Mouse (Mus musculus): ENCODE measurements around the gene Cebpb. TPM values are rescaled to one million over a fixed set of nuclear protein-coding genes. Genes with fewer than 3 reads are reported as not detected.

Cebpb gene
- polyA plus RNA-seq, 1 experiment from 2014 or later, result 0.61 TPM

GRCm38 (mm10) chr2:167661270-167662203 is 27.2 kb upstream of the Cebpb start, which contains the start of gene Gm20431:
Gm20431 (minus strand) TSS chr2:167661496.
- Histone ChIP-seq H3K36me3 (ENCODE audit: control insufficient read depth, insufficient read depth) (no peaks in the 10 kb centered on the region), H3K27me3 (ENCODE audit: control insufficient read depth, insufficient read depth, low read depth, low read length) (no peaks in the 10 kb centered on the region), H3K4me3 (ENCODE audit: low read depth, low read length) (peak within 1 kb of the TSS; percentile 82), H3K9me3 (replicated peaks; ENCODE audit: control insufficient read depth, low read length) (no peaks in the 10 kb centered on the region), H3K9ac (ENCODE audit: low read depth, low read length) (peak within 1 kb of the TSS; percentile 93), H3K4me2 (ENCODE audit: low read depth, low read length) (peak within 1 kb of the TSS; percentile 94), H3K27ac (ENCODE audit: low read length) (peak within 1 kb of the TSS; percentile 67; the same call in 1 of the 2 replicates), H3K4me1 (ENCODE audit: control insufficient read depth, low read depth, low read length) (peaks cover 23% of the 10 kb centered on the region)
- WGBS (ENCODE audit: insufficient replicate concordance), result under 1% methylated on average over 103 of the region's 110 CpGs
- ATAC-seq (ENCODE audit: low read depth), result peak; percentile 97

DNA sequence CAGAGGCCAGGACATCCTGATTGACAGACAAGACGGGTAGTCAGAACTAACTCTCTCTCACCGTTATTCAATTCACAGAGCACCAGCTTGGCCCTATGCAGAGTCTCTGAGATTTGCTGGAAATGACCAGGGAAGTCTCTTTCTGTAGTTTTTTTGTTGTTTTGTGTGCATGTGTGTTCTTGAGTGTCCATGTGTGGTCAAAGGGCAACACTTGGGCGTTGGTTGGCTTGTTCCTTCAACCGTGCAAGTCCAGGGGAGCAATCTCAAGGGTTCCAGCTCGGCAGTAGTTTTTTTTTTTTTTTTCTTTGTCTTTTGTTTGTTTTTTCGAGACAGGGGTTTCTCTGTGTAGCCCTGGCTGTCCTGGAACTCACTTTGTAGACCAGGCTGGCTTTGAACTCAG is 26.0 kb upstream of the Cebpb start:
- H3K27me3 ChIP-seq (ENCODE audit: control insufficient read depth, insufficient read depth, low read depth, low read length), result no peaks in the 10 kb centered on the region
- H3K36me3 ChIP-seq (ENCODE audit: control insufficient read depth, insufficient read depth), result no peaks in the 10 kb centered on the region
- H3K9me3 ChIP-seq (replicated peaks; ENCODE audit: control insufficient read depth, low read length), result no peaks in the 10 kb centered on the region
- H3K4me3 ChIP-seq (ENCODE audit: low read depth, low read length), result no peak overlapping the region
- 37% methylated on average over 6 of the region's 6 CpGs for WGBS (ENCODE audit: insufficient replicate concordance)
- no peak for ATAC-seq (ENCODE audit: low read depth)
- H3K4me1 ChIP-seq (ENCODE audit: control insufficient read depth, low read depth, low read length), result peaks cover 23% of the 10 kb centered on the region
- no peak overlapping the region for H3K27ac ChIP-seq (ENCODE audit: low read length)
- no peak overlapping the region for H3K9ac ChIP-seq (ENCODE audit: low read depth, low read length)
- no peak overlapping the region for H3K4me2 ChIP-seq (ENCODE audit: low read depth, low read length)

DNA sequence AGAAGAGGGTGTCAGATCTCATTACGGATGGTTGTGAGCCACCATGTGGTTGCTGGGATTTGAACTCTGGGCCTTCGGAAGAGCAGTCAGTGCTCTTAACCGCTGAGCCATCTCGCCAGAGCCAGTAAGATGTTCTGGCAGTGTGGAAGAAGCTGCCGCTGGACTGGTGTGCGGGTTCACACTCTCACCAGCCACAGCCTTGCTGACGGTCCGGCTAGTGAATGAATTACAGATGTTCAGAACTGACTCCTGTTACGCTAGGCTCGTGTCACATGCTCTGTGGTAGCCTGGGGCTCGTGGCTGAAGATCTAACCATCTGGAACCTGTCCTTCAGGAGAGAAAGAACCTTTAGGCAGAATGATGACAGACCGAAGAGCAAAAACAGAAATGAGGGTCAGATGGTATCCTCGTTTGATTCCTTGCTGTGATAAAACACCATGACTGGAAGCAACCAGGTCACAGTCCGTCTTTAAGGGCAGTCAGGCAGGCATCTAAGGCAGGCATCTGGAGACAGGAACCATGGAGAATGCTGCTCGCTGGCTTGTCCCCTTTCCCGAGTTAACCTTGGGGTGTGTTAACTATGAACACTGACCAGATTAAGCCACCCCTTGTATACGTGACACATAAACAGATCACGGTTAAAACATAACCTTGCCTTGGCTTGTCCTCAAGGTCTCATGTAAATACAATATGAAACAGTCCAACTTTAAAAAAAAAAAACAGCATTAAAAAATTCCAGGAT is 22.6 kb upstream of the Cebpb start:
- Histone ChIP-seq H3K9me3 (replicated peaks; ENCODE audit: control insufficient read depth, low read length) (no peaks in the 10 kb centered on the region), H3K9ac (ENCODE audit: low read depth, low read length) (no peak overlapping the region), H3K36me3 (ENCODE audit: control insufficient read depth, insufficient read depth) (no peaks in the 10 kb centered on the region), H3K27me3 (ENCODE audit: control insufficient read depth, insufficient read depth, low read depth, low read length) (no peaks in the 10 kb centered on the region), H3K4me2 (ENCODE audit: low read depth, low read length) (no peak overlapping the region), H3K4me1 (ENCODE audit: control insufficient read depth, low read depth, low read length) (peaks cover 8% of the 10 kb centered on the region), H3K4me3 (ENCODE audit: low read depth, low read length) (no peak overlapping the region), H3K27ac (ENCODE audit: low read length) (no peak overlapping the region)
- ATAC-seq (ENCODE audit: low read depth), result no peak
- WGBS (ENCODE audit: insufficient replicate concordance), result 72% methylated on average over 18 of the region's 18 CpGs

- H3K27ac ChIP-seq (ENCODE audit: low read length), result no peak overlapping the region
- no peak overlapping the region for H3K4me3 ChIP-seq (ENCODE audit: low read depth, low read length)
- H3K4me2 ChIP-seq (ENCODE audit: low read depth, low read length), result no peak overlapping the region
- no peaks in the 10 kb centered on the region for H3K27me3 ChIP-seq (ENCODE audit: control insufficient read depth, insufficient read depth, low read depth, low read length)
- H3K9me3 ChIP-seq (replicated peaks; ENCODE audit: control insufficient read depth, low read length), result no peaks in the 10 kb centered on the region
- peaks cover 25% of the 10 kb centered on the region for H3K4me1 ChIP-seq (ENCODE audit: control insufficient read depth, low read depth, low read length)
- 72% methylated on average over 5 of the region's 5 CpGs for WGBS (ENCODE audit: insufficient replicate concordance)
- ATAC-seq (ENCODE audit: low read depth), result no peak
- no peak overlapping the region for H3K9ac ChIP-seq (ENCODE audit: low read depth, low read length)
- H3K36me3 ChIP-seq (ENCODE audit: control insufficient read depth, insufficient read depth), result no peaks in the 10 kb centered on the region
Observed at GRCm38 (mm10) chr2:167668426-167668825, 20.3 kb upstream of the Cebpb start.

DNA sequence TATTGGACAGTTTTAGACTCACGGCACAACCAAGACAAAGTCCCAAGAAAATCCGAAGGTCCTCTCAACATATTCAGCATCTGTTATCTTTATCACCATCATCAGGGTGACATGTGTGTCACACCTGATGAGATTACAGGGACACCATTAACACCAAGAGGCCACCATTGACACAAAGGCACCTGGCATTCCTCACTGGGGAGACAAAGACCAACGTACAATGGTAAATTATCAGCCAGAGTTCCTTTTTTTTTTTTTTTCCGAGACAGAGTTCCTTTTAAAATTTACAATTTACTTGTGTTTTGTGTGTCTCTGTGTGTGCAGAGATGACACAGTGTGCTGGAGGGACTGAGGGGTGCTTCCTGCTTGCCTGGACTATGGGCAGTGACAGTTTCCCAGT is 19.3 kb upstream of the Cebpb start:
- Histone ChIP-seq H3K9ac (ENCODE audit: low read depth, low read length) (no peak overlapping the region), H3K9me3 (replicated peaks; ENCODE audit: control insufficient read depth, low read length) (no peaks in the 10 kb centered on the region), H3K4me1 (ENCODE audit: control insufficient read depth, low read depth, low read length) (peaks cover 26% of the 10 kb centered on the region), H3K4me3 (ENCODE audit: low read depth, low read length) (no peak overlapping the region), H3K4me2 (ENCODE audit: low read depth, low read length) (no peak overlapping the region), H3K27ac (ENCODE audit: low read length) (no peak overlapping the region), H3K36me3 (ENCODE audit: control insufficient read depth, insufficient read depth) (no peaks in the 10 kb centered on the region), H3K27me3 (ENCODE audit: control insufficient read depth, insufficient read depth, low read depth, low read length) (no peaks in the 10 kb centered on the region)
- 57% methylated on average over 4 of the region's 4 CpGs for WGBS (ENCODE audit: insufficient replicate concordance)
- no peak for ATAC-seq (ENCODE audit: low read depth)

GRCm38 (mm10) chr2:167671101-167671633 is 17.5 kb upstream of the Cebpb start:
- Histone ChIP-seq H3K9ac (ENCODE audit: low read depth, low read length) (peak overlapping the region; percentile 28), H3K4me1 (ENCODE audit: control insufficient read depth, low read depth, low read length) (peaks cover 26% of the 10 kb centered on the region), H3K4me3 (ENCODE audit: low read depth, low read length) (no peak overlapping the region), H3K9me3 (replicated peaks; ENCODE audit: control insufficient read depth, low read length) (no peaks in the 10 kb centered on the region), H3K27ac (ENCODE audit: low read length) (peak overlapping the region; percentile 48), H3K27me3 (ENCODE audit: control insufficient read depth, insufficient read depth, low read depth, low read length) (no peaks in the 10 kb centered on the region), H3K36me3 (ENCODE audit: control insufficient read depth, insufficient read depth) (no peaks in the 10 kb centered on the region), H3K4me2 (ENCODE audit: low read depth, low read length) (no peak overlapping the region)
- 73% methylated on average over 5 of the region's 5 CpGs for WGBS (ENCODE audit: insufficient replicate concordance)
- ATAC-seq (ENCODE audit: low read depth), result no peak

DNA sequence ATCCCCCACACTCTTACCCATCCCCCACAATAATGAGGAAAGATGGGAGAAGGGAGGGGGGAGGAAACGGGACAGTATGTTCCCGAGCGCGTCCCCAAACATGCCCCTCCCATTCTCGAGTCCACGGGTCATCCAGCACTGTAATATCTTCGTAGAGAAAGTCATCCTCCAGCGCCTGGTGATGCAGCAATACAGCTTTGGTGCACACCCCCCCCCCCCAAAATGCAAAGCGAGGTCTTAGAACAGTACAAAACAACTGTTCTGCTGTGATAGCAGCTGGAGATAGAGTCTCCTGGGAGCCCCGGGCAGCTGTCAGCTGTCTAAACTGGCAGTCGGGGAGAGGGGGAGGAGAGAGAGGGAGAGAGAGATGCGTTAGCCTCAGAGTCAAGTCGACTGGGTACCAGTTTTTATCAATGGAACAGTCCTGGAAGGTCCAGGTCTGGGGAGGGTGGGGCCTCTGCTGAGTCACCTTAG is 16.5 kb upstream of the Cebpb start:
- Histone ChIP-seq H3K4me2 (ENCODE audit: low read depth, low read length) (peak overlapping the region; percentile 55), H3K4me1 (ENCODE audit: control insufficient read depth, low read depth, low read length) (peaks cover 26% of the 10 kb centered on the region), H3K4me3 (ENCODE audit: low read depth, low read length) (peak overlapping the region; percentile 43), H3K36me3 (ENCODE audit: control insufficient read depth, insufficient read depth) (no peaks in the 10 kb centered on the region), H3K27ac (ENCODE audit: low read length) (peak overlapping the region; percentile 88), H3K27me3 (ENCODE audit: control insufficient read depth, insufficient read depth, low read depth, low read length) (no peaks in the 10 kb centered on the region), H3K9me3 (replicated peaks; ENCODE audit: control insufficient read depth, low read length) (no peaks in the 10 kb centered on the region), H3K9ac (ENCODE audit: low read depth, low read length) (peak overlapping the region; percentile 41)
- WGBS (ENCODE audit: insufficient replicate concordance), result 17% methylated on average over 13 of the region's 13 CpGs
- peak; percentile 93 for ATAC-seq (ENCODE audit: low read depth)

GRCm38 (mm10) chr2:167675120-167675909 is 13.4 kb upstream of the Cebpb start:
- Histone ChIP-seq H3K9ac (ENCODE audit: low read depth, low read length) (no peak overlapping the region), H3K4me3 (ENCODE audit: low read depth, low read length) (no peak overlapping the region), H3K36me3 (ENCODE audit: control insufficient read depth, insufficient read depth) (no peaks in the 10 kb centered on the region), H3K9me3 (replicated peaks; ENCODE audit: control insufficient read depth, low read length) (no peaks in the 10 kb centered on the region), H3K4me1 (ENCODE audit: control insufficient read depth, low read depth, low read length) (peaks cover 30% of the 10 kb centered on the region), H3K27ac (ENCODE audit: low read length) (no peak overlapping the region), H3K4me2 (ENCODE audit: low read depth, low read length) (no peak overlapping the region), H3K27me3 (ENCODE audit: control insufficient read depth, insufficient read depth, low read depth, low read length) (no peaks in the 10 kb centered on the region)
- ATAC-seq (ENCODE audit: low read depth), result no peak
- 30% methylated on average over 14 of the region's 14 CpGs for WGBS (ENCODE audit: insufficient replicate concordance)
